Mouse (Mus musculus) fat pad, adult 2 months (tissue): ENCODE measurements at regions not wholly inside any gene's neighbourhood (a gene's known extent, or its start where the extent isn't known, plus 50 kb on each side); places are given as distances from the start of the nearest gene placed in this dataset.
"Not testable (repeated sequence)": the region's sequence is repeated elsewhere in the genome, so short reads cannot be mapped to it uniquely, and the experiment has no call there.

Experiments
- DNase-seq: peaks from one replicate; pipeline ENCODE4 v3.0.0-alpha.2; 2011; ENCODE audit warnings: low read depth, low spot score; ENCODE audit errors: extremely low read depth

- DNase-seq = not testable (repeated sequence)
Measured at GRCm38 (mm10) chr13:50314001-50314400, 63.9 kb upstream of the Gm906 start.

GRCm38 (mm10) chr13:50322512-50322911, 72.4 kb upstream of the Gm906 start:
- DNase-seq = no peak

- DNase-seq = no peak
Measured at GRCm38 (mm10) chr13:50328614-50329013, 78.5 kb upstream of the Gm906 start.

- no peak for DNase-seq
Measured at GRCm38 (mm10) chr13:50344121-50344520, 73.5 kb upstream of the Fbxw17 start.

GRCm38 (mm10) chr13:50351946-50352345, 65.7 kb upstream of the Fbxw17 start:
- DNase-seq = no peak

- no peak for DNase-seq
Measured at GRCm38 (mm10) chr13:50355265-50355664, 62.4 kb upstream of the Fbxw17 start.

- peak; percentile 49 for DNase-seq
Measured at GRCm38 (mm10) chr13:50359536-50359935, 58.1 kb upstream of the Fbxw17 start.
